Mouse (Mus musculus) forebrain, embryonic 11.5 days (tissue): ENCODE measurements around the gene Ccser1. TPM values are rescaled to one million over a fixed set of nuclear protein-coding genes. Genes with fewer than 3 reads are reported as not detected.

Experiments used
- ATAC-seq: fragments of 200-750 bp; cut with Nextera tagmentation; replicated peaks from 2 replicates; pipeline ENCODE4 v1.8.0; 2017; ENCODE audit warnings: moderate TSS enrichment; ENCODE audit not compliant: low FRiP score
- DNase-seq: peaks from one replicate; pipeline ENCODE4 v3.0.0-alpha.2; 2017; ENCODE audit warnings: low spot score
- H3K27ac ChIP-seq: fragments of 300-500 bp; sonication (generic); 2 replicates; pipeline ENCODE4 v1.5.1; 2014; ENCODE audit warnings: low read depth, low read length
- H3K27me3 ChIP-seq: fragments of 300-500 bp; sonication (generic); 2 replicates; pipeline ENCODE4 v1.6.1; 2014; ENCODE audit warnings: mild to moderate bottlenecking, low read length, mixed read lengths; ENCODE audit not compliant: control insufficient read depth, insufficient read depth
- H3K36me3 ChIP-seq: fragments of 300-500 bp; sonication (generic); 2 replicates; pipeline ENCODE4 v1.6.1; 2014; ENCODE audit warnings: mild to moderate bottlenecking, low read length, moderate library complexity, mixed read lengths; ENCODE audit not compliant: control insufficient read depth, insufficient read depth
- H3K4me1 ChIP-seq: fragments of 300-500 bp; sonication (generic); replicated peaks from 2 replicates; pipeline ENCODE4 v1.6.1; 2014; ENCODE audit warnings: low read length, mixed read lengths; ENCODE audit not compliant: control insufficient read depth, insufficient read depth
- H3K4me2 ChIP-seq: fragments of 300-500 bp; sonication (generic); 2 replicates; pipeline ENCODE4 v1.6.1; 2014; ENCODE audit warnings: low read depth, mild to moderate bottlenecking, low read length, moderate library complexity, mixed read lengths; ENCODE audit not compliant: severe bottlenecking
- H3K4me3 ChIP-seq: fragments of 300-500 bp; sonication (generic); 2 replicates; pipeline ENCODE4 v1.5.1; 2014; ENCODE audit warnings: low read depth, low read length
- H3K9ac ChIP-seq: fragments of 300-500 bp; sonication (generic); 2 replicates; pipeline ENCODE4 v1.6.1; 2014; ENCODE audit warnings: low read length
- H3K9me3 ChIP-seq: fragments of 300-500 bp; sonication (generic); 2 replicates; pipeline ENCODE4 v1.6.1; 2016; ENCODE audit warnings: low read length, mixed read lengths; ENCODE audit not compliant: control insufficient read depth
- WGBS: fragments of 180-500 bp; shearing (Covaris S2); extraction: QIAGEN DNeasy Blood & Tissue Kit; methylation state at CpG from one replicate; pipeline ENCODE4 v1.1.7; 2014; 5-methylcytosine and 5-hydroxymethylcytosine counted together
- polyA plus RNA-seq: library from polyadenylated mRNA; unstranded; fragments of >200 nt; fragmentation: Nextera tagmentation; extraction: Ambion mirVana; gene quantifications from 2 replicates; pipeline ENCODE4 v1.2.1, GENCODE M21; 2014

The Ccser1 gene
- polyA plus RNA-seq, 1 experiment from 2014 or later, result 15.3 TPM

GRCm38 (mm10) chr6:61491979-61492821 is 312.1 kb downstream of the Ccser1 start:
- Histone ChIP-seq H3K4me2 (no peak overlapping the region), H3K27ac (no peak overlapping the region), H3K4me1 (no peaks in the 10 kb centered on the region), H3K9ac (no peak overlapping the region), H3K4me3 (no peak overlapping the region), H3K9me3 (no peaks in the 10 kb centered on the region), H3K36me3 (no peaks in the 10 kb centered on the region), H3K27me3 (no peaks in the 10 kb centered on the region)
- ATAC-seq (0 out of 2 replicates have a peak, but pooled peaks have one; percentile 30), DNase-seq (no peak)
- 62% methylated on average over 4 of the region's 4 CpGs for WGBS

GRCm38 (mm10) chr6:61493386-61493785 is 313.3 kb downstream of the Ccser1 start:
- no peaks in the 10 kb centered on the region for H3K4me1 ChIP-seq
- DNase-seq (no peak), ATAC-seq (no peak)
- H3K36me3 ChIP-seq, result no peaks in the 10 kb centered on the region
- no peak overlapping the region for H3K9ac ChIP-seq
- H3K4me3 ChIP-seq, result no peak overlapping the region
- H3K4me2 ChIP-seq, result no peak overlapping the region
- H3K27ac ChIP-seq, result no peak overlapping the region
- WGBS, result 93% methylated on average over 5 of the region's 5 CpGs
- no peaks in the 10 kb centered on the region for H3K27me3 ChIP-seq
- no peaks in the 10 kb centered on the region for H3K9me3 ChIP-seq

GRCm38 (mm10) chr6:61515310-61515709 is 335.2 kb downstream of the Ccser1 start:
- H3K27me3 ChIP-seq, result no peaks in the 10 kb centered on the region
- H3K9me3 ChIP-seq, result no peaks in the 10 kb centered on the region
- DNase-seq, result no peak
- 80% methylated on average over 2 of the region's 2 CpGs for WGBS
- no peak overlapping the region for H3K9ac ChIP-seq
- H3K4me1 ChIP-seq, result no peaks in the 10 kb centered on the region
- ATAC-seq, result no peak
- H3K36me3 ChIP-seq, result no peaks in the 10 kb centered on the region
- no peak overlapping the region for H3K4me2 ChIP-seq
- no peak overlapping the region for H3K4me3 ChIP-seq
- no peak overlapping the region for H3K27ac ChIP-seq

- no peaks in the 10 kb centered on the region for H3K36me3 ChIP-seq
- DNase-seq (no peak), ATAC-seq (no peak)
- no peaks in the 10 kb centered on the region for H3K4me1 ChIP-seq
- 86% methylated on average over 2 of the region's 2 CpGs for WGBS
- no peaks in the 10 kb centered on the region for H3K9me3 ChIP-seq
- H3K27ac ChIP-seq, result no peak overlapping the region
- H3K9ac ChIP-seq, result no peak overlapping the region
- no peak overlapping the region for H3K4me3 ChIP-seq
- no peak overlapping the region for H3K4me2 ChIP-seq
- no peaks in the 10 kb centered on the region for H3K27me3 ChIP-seq
Measured at GRCm38 (mm10) chr6:61521587-61521986, 341.5 kb downstream of the Ccser1 start.

GRCm38 (mm10) chr6:61522108-61522507 is 342.0 kb downstream of the Ccser1 start:
- no peaks in the 10 kb centered on the region for H3K9me3 ChIP-seq
- 88% methylated on average over 3 of the region's 3 CpGs for WGBS
- H3K36me3 ChIP-seq, result no peaks in the 10 kb centered on the region
- no peak overlapping the region for H3K4me2 ChIP-seq
- H3K27ac ChIP-seq, result no peak overlapping the region
- no peak overlapping the region for H3K9ac ChIP-seq
- H3K4me3 ChIP-seq, result no peak overlapping the region
- no peak for DNase-seq
- no peaks in the 10 kb centered on the region for H3K4me1 ChIP-seq
- no peaks in the 10 kb centered on the region for H3K27me3 ChIP-seq
- no peak for ATAC-seq

GRCm38 (mm10) chr6:61523748-61524493 is 343.8 kb downstream of the Ccser1 start:
- Histone ChIP-seq H3K27ac (no peak overlapping the region), H3K4me3 (no peak overlapping the region), H3K4me1 (no peaks in the 10 kb centered on the region), H3K4me2 (no peak overlapping the region), H3K36me3 (no peaks in the 10 kb centered on the region), H3K9me3 (no peaks in the 10 kb centered on the region), H3K9ac (no peak overlapping the region), H3K27me3 (no peaks in the 10 kb centered on the region)
- ATAC-seq (no peak), DNase-seq (no peak)
- 49% methylated on average over 14 of the region's 14 CpGs for WGBS

- Histone ChIP-seq H3K27ac (no peak overlapping the region), H3K4me1 (no peaks in the 10 kb centered on the region), H3K36me3 (no peaks in the 10 kb centered on the region), H3K4me2 (no peak overlapping the region), H3K9ac (no peak overlapping the region), H3K9me3 (no peaks in the 10 kb centered on the region), H3K27me3 (no peaks in the 10 kb centered on the region), H3K4me3 (no peak overlapping the region)
- ATAC-seq, result no peak
- DNase-seq, result no peak
Measured at GRCm38 (mm10) chr6:61540732-61541131, 360.6 kb downstream of the Ccser1 start.

GRCm38 (mm10) chr6:61543459-61544044 is 363.4 kb downstream of the Ccser1 start:
- Histone ChIP-seq H3K9ac (no peak overlapping the region), H3K27ac (no peak overlapping the region), H3K9me3 (no peaks in the 10 kb centered on the region), H3K27me3 (no peaks in the 10 kb centered on the region), H3K4me1 (no peaks in the 10 kb centered on the region), H3K36me3 (no peaks in the 10 kb centered on the region), H3K4me2 (no peak overlapping the region), H3K4me3 (no peak overlapping the region)
- ATAC-seq (no peak; the same call in 1 of the 2 replicates), DNase-seq (no peak)
- 66% methylated on average over 7 of the region's 7 CpGs for WGBS
